Mouse (Mus musculus) liver, adult 2 months (tissue): ENCODE results near the gene Apol6.

Experiments used
- CTCF ChIP-seq: fragments of 200-500 bp; IDR thresholded peaks from 2 replicates; pipeline ENCODE4 v1.5.1; 2011; ENCODE audit warnings: low read depth, low read length, control low read depth
- POLR2A ChIP-seq: fragments of 200-500 bp; IDR thresholded peaks from 2 replicates; pipeline ENCODE4 v1.6.1; 2011; ENCODE audit warnings: low read length, control low read depth; ENCODE audit not compliant: insufficient read depth; ENCODE audit errors: extremely low read depth

DNA sequence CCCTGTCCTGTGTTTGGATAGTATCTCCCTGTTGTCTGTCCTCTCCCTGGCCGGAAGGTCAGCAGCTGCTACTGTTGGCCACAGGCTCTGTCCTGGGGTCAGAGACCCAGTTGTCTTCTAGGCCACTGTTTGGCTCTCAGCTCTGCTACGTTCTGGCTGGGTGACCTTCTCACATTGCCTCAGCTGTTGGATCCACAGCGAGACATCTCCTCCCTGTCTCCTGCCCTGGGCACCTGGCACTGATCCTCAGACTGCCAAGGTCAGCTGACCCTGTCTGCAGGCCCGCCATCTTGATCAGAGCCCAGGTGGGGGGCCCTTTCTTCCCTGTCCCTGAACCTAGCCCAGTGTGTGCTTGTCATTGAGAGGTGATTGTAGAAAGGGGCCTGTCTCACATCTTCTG, 29.5 kb upstream of the Apol6 start:
- TF ChIP-seq POLR2A (no peak), CTCF (no peak)
